Mouse (Mus musculus) ES-E14 (cell line): Measurements from ENCODE around the gene Psmb1. TPM values are rescaled to one million over a fixed set of nuclear protein-coding genes. Genes with fewer than 3 reads are reported as not detected.

Source experiments
- DNase-seq: peaks from one replicate; pipeline ENCODE4 v3.0.0-alpha.2; 2013; ENCODE audit warnings: low read depth, low spot score
- H3K27ac ChIP-seq: 2 replicates; pipeline ENCODE4 v1.5.1; 2012; ENCODE audit warnings: low read depth, mild to moderate bottlenecking, low read length, moderate library complexity, mixed read lengths; ENCODE audit not compliant: poor library complexity, insufficient read depth, severe bottlenecking
- H3K36me3 ChIP-seq: 2 replicates; pipeline ENCODE4 v1.6.1; 2012; ENCODE audit warnings: mild to moderate bottlenecking, low read length, moderate library complexity, mixed read lengths; ENCODE audit not compliant: control insufficient read depth, poor library complexity, insufficient read depth, severe bottlenecking
- H3K4me1 ChIP-seq, 2 experiments: fragments of 150-350 bp in 1 of 2; sonication (generic) in 1 of 2; 2 replicates each; pipeline ENCODE4 v1.6.1; 2012; ENCODE audit warnings: low read length in 2 of 2, mild to moderate bottlenecking in 1 of 2, mixed read lengths in 1 of 2; ENCODE audit not compliant: control insufficient read depth in 2 of 2, insufficient read depth in 2 of 2, poor library complexity in 1 of 2
- H3K4me3 ChIP-seq, 2 experiments: fragments of 150-350 bp in 1 of 2; sonication (generic) in 1 of 2; 2 replicates each; pipeline ENCODE4 v1.5.1; 2012; ENCODE audit warnings: low read length in 2 of 2, low read depth in 1 of 2, mild to moderate bottlenecking in 1 of 2, mixed read lengths in 1 of 2; ENCODE audit not compliant: insufficient read depth in 1 of 2, poor library complexity in 1 of 2, severe bottlenecking in 1 of 2
- H3K9ac ChIP-seq: 2 replicates; pipeline ENCODE4 v1.6.1; 2012; ENCODE audit warnings: low read depth, mild to moderate bottlenecking, low read length, mixed read lengths; ENCODE audit not compliant: poor library complexity, insufficient read depth, severe bottlenecking
- H3K9me3 ChIP-seq: fragments of 150-350 bp; sonication (generic); 2 replicates; pipeline ENCODE4 v1.6.1; 2012; ENCODE audit warnings: low read depth, mild to moderate bottlenecking, low read length; ENCODE audit not compliant: control insufficient read depth, insufficient read depth
- CHD2 ChIP-seq: IDR thresholded peaks from 2 replicates; pipeline ENCODE4 v1.6.1; 2014; ENCODE audit warnings: mild to moderate bottlenecking, low read depth, low read length, inconsistent platforms
- HCFC1 ChIP-seq: IDR thresholded peaks from 2 replicates; pipeline ENCODE4 v1.6.1; 2012; ENCODE audit warnings: low read length, inconsistent platforms, borderline replicate concordance; ENCODE audit not compliant: insufficient read depth
- MAFK ChIP-seq: IDR thresholded peaks from 2 replicates; pipeline ENCODE4 v1.6.1; 2014; ENCODE audit warnings: mild to moderate bottlenecking, low read depth, low read length, inconsistent platforms; ENCODE audit not compliant: insufficient read depth
- ZC3H11A ChIP-seq: IDR thresholded peaks from 2 replicates; pipeline ENCODE4 v1.6.1; 2012; ENCODE audit warnings: low read depth, mild to moderate bottlenecking, inconsistent platforms, low read length, borderline replicate concordance
- ZNF384 ChIP-seq: IDR thresholded peaks from 2 replicates; pipeline ENCODE4 v1.6.1; 2012; ENCODE audit warnings: low read depth, low read length, inconsistent platforms
- in situ Hi-C, 2 experiments: fragments of 600-800 bp; cut with MboI; formaldehyde crosslinking; loops; one replicate each; pipeline ENCODE4 v1.15.1; 2025; ENCODE audit warnings: low sequenced_read_pairs in 2 of 2, inconsistent platforms in 1 of 2; ENCODE audit not compliant: unreplicated experiment in 2 of 2
- total RNA-seq: library from RNA; depleted of rRNA; stranded (reverse); fragments of 300-350 nt; gene quantifications from 2 replicates; pipeline ENCODE4 v1.2.3, GENCODE M21; 2012; rRNA removed

Gene Psmb1
- total RNA-seq, 1 experiment: 189 TPM

GRCm38 (mm10) chr17:15431551-15431950 lies 68.0 kb downstream of the Psmb1 start:
- Histone ChIP-seq H3K27ac (no peak overlapping the region), H3K4me1 (no peaks in the 10 kb centered on the region), H3K36me3 (no peaks in the 10 kb centered on the region), H3K9ac (no peak overlapping the region), H3K9me3 (no peaks in the 10 kb centered on the region), H3K4me3 (no peak overlapping the region)
- in situ Hi-C loops: no loop called here
- DNase-seq: no peak
- no peak for TF ChIP-seq ZC3H11A
- TF ChIP-seq CHD2: no peak
- no peak for TF ChIP-seq ZNF384
- TF ChIP-seq HCFC1: no peak
- TF ChIP-seq MAFK: no peak

DNA sequence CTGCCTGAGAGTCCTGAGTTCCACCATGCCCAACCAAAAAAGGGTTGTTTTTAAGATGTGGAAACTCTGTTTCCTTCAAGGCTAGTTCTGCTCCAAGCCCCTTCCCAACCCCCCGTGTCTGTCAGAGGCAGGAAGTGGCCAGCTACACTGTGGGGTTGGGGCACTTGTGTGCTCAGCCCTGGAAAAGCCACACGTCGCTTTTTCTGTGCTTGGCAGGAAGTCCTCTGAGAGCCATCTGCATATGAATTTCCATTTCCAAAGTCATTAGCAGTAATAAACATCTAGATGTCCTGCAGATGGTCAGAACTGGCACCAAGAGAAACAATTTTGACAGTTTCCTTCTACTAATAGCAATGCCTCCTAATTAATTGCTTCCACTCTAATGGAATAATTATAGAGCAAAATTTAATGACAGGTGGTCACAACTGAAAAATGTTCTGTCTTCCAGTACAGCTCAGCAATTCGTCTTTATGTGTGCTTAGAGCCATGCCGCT lies 68.5 kb downstream of the Psmb1 start:
- Histone ChIP-seq H3K27ac (no peak overlapping the region), H3K4me3 (no peak overlapping the region), H3K4me1 (no peaks in the 10 kb centered on the region), H3K9me3 (no peaks in the 10 kb centered on the region), H3K9ac (no peak overlapping the region), H3K36me3 (no peaks in the 10 kb centered on the region)
- no peak for TF ChIP-seq ZC3H11A
- TF ChIP-seq CHD2: no peak
- TF ChIP-seq ZNF384: no peak
- TF ChIP-seq MAFK: no peak
- TF ChIP-seq HCFC1: no peak
- no peak for DNase-seq
- in situ Hi-C loops: no loop called here

- no peak for TF ChIP-seq ZNF384
- no peak for TF ChIP-seq HCFC1
- no peak for TF ChIP-seq CHD2
- TF ChIP-seq MAFK: no peak
- TF ChIP-seq ZC3H11A: no peak
- DNase-seq: no peak
- in situ Hi-C loops: no loop called here
- no peak overlapping the region for H3K9ac ChIP-seq
- no peak overlapping the region for H3K4me3 ChIP-seq
- H3K27ac ChIP-seq: no peak overlapping the region
- H3K4me1 ChIP-seq: no peaks in the 10 kb centered on the region
- no peaks in the 10 kb centered on the region for H3K36me3 ChIP-seq
- no peaks in the 10 kb centered on the region for H3K9me3 ChIP-seq
These were observed 69.6 kb downstream of the Psmb1 start for GRCm38 (mm10) chr17:15429937-15430336.

DNA sequence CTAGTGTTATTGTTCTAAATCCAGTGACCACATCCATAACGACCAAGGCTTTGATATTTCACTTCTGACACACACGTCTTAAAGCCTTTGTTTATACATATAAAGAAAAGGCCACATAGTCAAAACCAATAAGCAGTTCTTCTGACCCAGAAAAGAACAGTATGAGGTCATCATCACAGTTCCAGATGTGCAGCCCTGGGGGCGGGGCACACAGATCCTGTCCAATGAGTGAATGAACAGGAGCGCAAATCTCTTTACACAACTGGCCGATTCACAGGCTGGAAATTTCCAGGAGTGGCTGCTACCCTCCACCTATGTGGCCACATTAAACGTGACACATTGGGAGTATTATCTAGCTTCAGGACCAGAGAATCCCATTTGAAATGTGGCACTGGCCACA lies 70.1 kb downstream of the Psmb1 start:
- H3K36me3 ChIP-seq: no peaks in the 10 kb centered on the region
- DNase-seq: no peak
- H3K27ac ChIP-seq: no peak overlapping the region
- no peak overlapping the region for H3K9ac ChIP-seq
- TF ChIP-seq ZC3H11A (no peak), MAFK (no peak), HCFC1 (no peak), ZNF384 (no peak), CHD2 (no peak)
- in situ Hi-C loops: no loop called here
- H3K9me3 ChIP-seq: no peaks in the 10 kb centered on the region
- no peaks in the 10 kb centered on the region for H3K4me1 ChIP-seq
- H3K4me3 ChIP-seq: no peak overlapping the region

DNA sequence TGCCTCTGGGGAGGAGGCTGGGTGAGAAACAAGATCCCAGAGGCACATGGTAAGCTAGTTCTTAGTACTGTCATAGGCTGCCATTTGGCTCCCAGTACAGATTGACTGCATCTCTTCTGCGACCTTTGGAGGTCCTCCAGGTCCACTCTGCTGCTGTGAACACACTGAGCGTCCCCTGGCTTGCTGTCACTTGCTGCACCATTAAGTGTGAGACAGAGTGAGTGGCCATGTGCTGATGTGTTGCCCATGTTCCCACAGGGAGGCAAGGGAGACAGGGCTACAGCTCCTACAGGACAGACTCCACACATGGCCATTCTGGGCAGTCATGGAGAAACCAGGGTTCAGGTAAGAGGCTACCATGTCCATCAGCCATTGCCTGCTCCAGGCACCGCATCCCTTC lies 73.6 kb downstream of the Psmb1 start:
- TF ChIP-seq ZC3H11A (no peak), MAFK (no peak), CHD2 (no peak), HCFC1 (no peak), ZNF384 (no peak)
- no peaks in the 10 kb centered on the region for H3K9me3 ChIP-seq
- DNase-seq: no peak
- H3K27ac ChIP-seq: no peak overlapping the region
- peaks cover 2% of the 10 kb centered on the region; the same call in 1 of the 2 replicates for H3K36me3 ChIP-seq
- in situ Hi-C loops: no loop called here
- H3K4me3 ChIP-seq: no peak overlapping the region
- H3K9ac ChIP-seq: no peak overlapping the region
- H3K4me1 ChIP-seq: no peaks in the 10 kb centered on the region

Other genes starting within 250 kb of the Psmb1 start
- gene Dll1, start 122.9 kb downstream of the Psmb1 start, total RNA-seq: 13.8 and 42.4 TPM in 2 replicates
- gene Fam120b, start 103.5 kb downstream of the Psmb1 start, total RNA-seq: 7.1 and 9.2 TPM in 2 replicates
- gene Tbp, start 137 bp upstream of the Psmb1 start, total RNA-seq: 35.6 and 39.4 TPM in 2 replicates
- gene Pdcd2, start 27.6 kb upstream of the Psmb1 start, total RNA-seq: 65.1 and 82.7 TPM in 2 replicates
- gene Prdm9, start 64.6 kb upstream of the Psmb1 start, total RNA-seq: 1.9 and 2.7 TPM in 2 replicates
- gene Chd1, start 205.2 kb upstream of the Psmb1 start, total RNA-seq: 34.8 and 39.8 TPM in 2 replicates